Mouse (Mus musculus) R1 (cell line): ENCODE measurements at regions not wholly inside any gene's neighbourhood (a gene's known extent, or its start where the extent isn't known, plus 50 kb on each side); places are given as distances from the start of the nearest gene placed in this dataset.

Experiments used
- DNase-seq: peaks from one replicate; pipeline ENCODE4 v3.0.0-alpha.2; 2018; ENCODE audit warnings: low read depth, low spot score

DNA sequence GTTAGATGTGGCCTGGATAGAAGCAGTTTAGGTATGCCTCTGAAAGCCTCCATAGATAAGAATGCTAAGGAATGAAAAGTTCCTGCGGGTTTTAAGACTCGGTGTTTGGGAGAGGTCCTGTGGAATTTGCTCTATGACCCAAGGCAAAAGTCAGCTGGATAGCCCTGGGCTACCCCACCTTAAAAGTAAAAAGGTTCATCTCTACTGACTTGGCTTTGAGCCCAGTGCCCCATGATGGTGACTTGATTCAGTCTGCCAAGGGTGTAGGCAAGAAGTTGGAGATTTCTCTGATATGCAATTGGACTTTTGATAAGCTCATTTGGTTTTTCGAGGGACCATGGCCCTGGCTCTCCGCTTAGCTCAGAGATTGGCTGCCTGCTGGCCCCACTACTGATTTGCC, 78.8 kb upstream of the Herc3 start:
- DNase-seq: peak; percentile 20

GRCm38 (mm10) chr6:58756309-58757015, 74.8 kb upstream of the Herc3 start:
- DNase-seq: no peak

- no peak for DNase-seq
Measured at GRCm38 (mm10) chr6:58757339-58757738, 73.9 kb upstream of the Herc3 start.

DNA sequence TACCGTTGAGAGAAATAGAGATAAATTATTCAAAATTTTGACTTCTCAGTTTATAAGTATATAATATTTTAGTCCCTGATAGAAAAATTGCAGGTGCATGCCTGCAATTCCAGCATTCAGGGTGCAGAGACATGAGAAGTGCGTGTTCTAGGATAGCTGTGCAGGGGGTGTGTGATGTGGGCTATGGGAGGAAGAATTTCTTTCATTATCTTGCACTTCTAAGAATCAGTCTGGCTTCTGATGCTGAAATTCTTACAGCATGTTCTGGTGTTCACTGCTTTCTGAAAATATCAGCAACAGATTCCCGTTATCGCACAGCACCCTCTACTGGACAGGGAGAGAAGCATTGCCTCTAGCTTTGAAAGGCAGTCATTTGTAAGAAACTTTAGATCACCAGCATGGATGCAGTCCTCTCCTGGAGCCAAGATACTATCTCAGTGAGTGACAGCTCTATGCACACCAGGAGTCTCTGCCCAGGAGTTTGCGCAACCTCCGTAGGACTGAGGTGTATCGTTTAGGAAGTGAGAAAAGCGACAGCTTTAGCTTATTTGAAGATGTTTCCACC, 60.5 kb upstream of the Herc3 start:
- DNase-seq: peak; percentile 75

GRCm38 (mm10) chr6:58772014-58772413, 59.3 kb upstream of the Herc3 start:
- peak; percentile 47 for DNase-seq
